Mouse (Mus musculus) midbrain, embryonic 10.5 days (tissue): ENCODE measurements around the gene Eva1c. TPM values are rescaled to one million over a fixed set of nuclear protein-coding genes. Genes with fewer than 3 reads are reported as not detected.

Experiments
- DNase-seq: peaks from one replicate; pipeline ENCODE4 v3.0.0-alpha.2; 2017; ENCODE audit warnings: low spot score
- H3K27ac ChIP-seq: fragments of 300-500 bp; sonication (generic); replicated peaks from 2 replicates; pipeline ENCODE4 v1.5.1; 2016; ENCODE audit warnings: mild to moderate bottlenecking
- H3K27me3 ChIP-seq: fragments of 300-500 bp; sonication (generic); 2 replicates; pipeline ENCODE4 v1.6.1; 2016; ENCODE audit warnings: low read depth, mild to moderate bottlenecking; ENCODE audit not compliant: poor library complexity, severe bottlenecking
- H3K36me3 ChIP-seq: fragments of 300-500 bp; sonication (generic); 2 replicates; pipeline ENCODE4 v1.6.1; 2016; ENCODE audit warnings: mild to moderate bottlenecking, moderate library complexity
- H3K4me1 ChIP-seq: fragments of 300-500 bp; sonication (generic); 2 replicates; pipeline ENCODE4 v1.6.1; 2016
- H3K4me3 ChIP-seq: fragments of 300-500 bp; sonication (generic); 2 replicates; pipeline ENCODE4 v1.5.1; 2016; ENCODE audit warnings: mild to moderate bottlenecking, moderate library complexity
- H3K9me3 ChIP-seq: fragments of 300-500 bp; sonication (generic); replicated peaks from 2 replicates; pipeline ENCODE4 v1.6.1; 2016; ENCODE audit warnings: mild to moderate bottlenecking
- WGBS: fragments of 180-500 bp; shearing (Covaris S2); methylation state at CpG from one replicate; pipeline ENCODE4 v1.1.7; 2016; 5-methylcytosine and 5-hydroxymethylcytosine counted together
- polyA plus RNA-seq: library from polyadenylated mRNA; unstranded; fragments of >200 nt; fragmentation: Nextera tagmentation; extraction: Ambion mirVana; gene quantifications from 2 replicates; pipeline ENCODE4 v1.2.1, GENCODE M21; 2016

Eva1c gene
- 0.96 and 1.8 TPM in 2 replicates for polyA plus RNA-seq

DNA sequence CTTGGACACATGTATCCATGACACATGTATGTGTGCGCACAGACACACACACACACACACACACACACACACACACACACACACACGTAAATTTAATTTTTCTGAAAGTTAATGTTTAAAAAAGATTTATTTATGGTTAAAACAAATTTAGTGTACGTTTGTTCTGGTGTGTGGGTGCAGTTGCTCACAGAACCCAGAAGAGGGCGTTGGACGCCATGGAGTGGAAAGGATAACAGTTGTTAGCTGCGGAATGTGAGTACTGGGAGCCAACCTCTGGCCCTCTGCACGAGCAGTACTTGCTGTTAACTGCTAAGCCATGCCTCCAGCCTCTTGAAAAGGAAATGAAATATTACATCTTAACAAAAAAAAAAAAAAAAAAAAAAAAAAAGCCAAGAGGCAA is at the start of gene Eva1c:
Eva1c (plus strand) TSS at position 263 of the 400 bp plus-strand sequence.
- Histone ChIP-seq H3K27ac (no peak within 1 kb of the TSS), H3K27me3 (peaks cover 46% of the 10 kb centered on the region), H3K4me1 (peaks cover 21% of the 10 kb centered on the region), H3K36me3 (no peaks in the 10 kb centered on the region), H3K4me3 (no peak within 1 kb of the TSS), H3K9me3 (no peaks in the 10 kb centered on the region)
- DNase-seq: no peak
- 65% methylated on average over 7 of the region's 7 CpGs for WGBS

DNA sequence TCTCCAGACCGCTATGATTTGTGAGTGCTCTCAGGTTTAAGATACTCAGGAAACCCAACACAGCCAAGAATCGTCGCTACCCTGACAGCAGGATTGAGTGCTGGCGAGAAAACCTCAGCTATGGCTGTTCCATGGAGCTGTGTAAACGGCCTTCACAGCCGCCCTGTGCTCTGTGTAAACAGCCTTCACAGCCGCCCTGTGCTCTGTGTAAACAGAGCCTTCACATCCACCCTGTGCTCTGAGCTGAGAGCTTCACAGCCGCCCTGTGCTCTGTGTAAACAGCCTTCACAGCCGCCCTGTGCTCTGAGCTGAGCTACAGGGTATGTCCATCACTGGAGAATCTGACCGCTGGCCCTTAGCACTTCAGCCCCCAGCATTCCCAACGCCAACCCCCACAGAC is 46.7 kb upstream of the Eva1c start:
- Histone ChIP-seq H3K36me3 (peaks cover 97% of the 10 kb centered on the region), H3K27me3 (no peaks in the 10 kb centered on the region), H3K9me3 (no peaks in the 10 kb centered on the region), H3K4me1 (peaks cover 11% of the 10 kb centered on the region), H3K27ac (no peak overlapping the region), H3K4me3 (no peak overlapping the region)
- 65% methylated on average over 11 of the region's 11 CpGs for WGBS
- peak; percentile 19 for DNase-seq

DNA sequence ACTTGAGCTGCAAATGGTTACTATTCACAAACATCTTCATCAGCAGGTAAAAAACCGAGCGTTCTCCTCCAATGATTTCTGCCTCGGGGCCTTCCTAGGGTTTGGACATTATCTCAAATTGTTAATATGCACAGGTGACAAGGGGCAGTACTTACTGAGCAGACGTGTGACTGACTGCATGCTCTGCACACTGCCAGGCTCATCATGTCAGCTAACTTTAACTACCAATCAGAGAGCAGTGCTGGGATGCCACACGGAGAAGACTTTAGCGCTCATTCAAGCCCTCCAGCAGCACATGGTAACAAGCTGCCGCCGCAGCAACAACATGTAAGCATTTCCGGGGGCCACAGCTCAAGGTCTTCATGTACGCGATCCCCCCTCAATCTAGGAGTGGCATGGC is 43.2 kb upstream of the Eva1c start:
- H3K27ac ChIP-seq: no peak overlapping the region
- WGBS: 93% methylated on average over 11 of the region's 11 CpGs
- H3K4me1 ChIP-seq: peaks cover 11% of the 10 kb centered on the region
- H3K4me3 ChIP-seq: no peak overlapping the region
- no peak for DNase-seq
- no peaks in the 10 kb centered on the region for H3K27me3 ChIP-seq
- H3K9me3 ChIP-seq: no peaks in the 10 kb centered on the region
- peaks cover 97% of the 10 kb centered on the region for H3K36me3 ChIP-seq

DNA sequence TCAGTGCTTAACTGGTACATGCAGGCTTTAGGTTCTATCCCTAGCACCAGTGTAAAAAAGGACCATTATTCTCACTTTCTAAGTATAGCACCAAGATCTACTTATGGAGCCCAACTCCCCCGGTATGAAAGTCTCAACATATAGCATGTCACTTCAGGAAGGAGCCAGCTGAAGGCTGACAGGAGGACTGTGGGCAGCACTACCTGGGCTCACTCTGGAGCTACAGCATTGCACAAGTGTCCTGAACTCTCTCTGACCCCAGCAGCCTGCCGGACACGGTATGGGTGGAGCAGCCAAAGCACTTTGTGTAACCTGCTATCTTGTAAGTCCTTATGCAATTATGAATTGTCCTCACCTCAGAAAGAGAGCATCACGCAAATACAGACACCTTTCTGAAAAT is 41.3 kb upstream of the Eva1c start:
- H3K4me1 ChIP-seq: 0 out of 2 replicates have a peak, but pooled peaks cover under 1% of the 10 kb centered on the region
- no peak overlapping the region for H3K27ac ChIP-seq
- no peak overlapping the region for H3K4me3 ChIP-seq
- WGBS: 95% methylated on average over 4 of the region's 4 CpGs
- no peaks in the 10 kb centered on the region for H3K9me3 ChIP-seq
- no peaks in the 10 kb centered on the region for H3K27me3 ChIP-seq
- peaks cover 97% of the 10 kb centered on the region for H3K36me3 ChIP-seq
- no peak for DNase-seq

DNA sequence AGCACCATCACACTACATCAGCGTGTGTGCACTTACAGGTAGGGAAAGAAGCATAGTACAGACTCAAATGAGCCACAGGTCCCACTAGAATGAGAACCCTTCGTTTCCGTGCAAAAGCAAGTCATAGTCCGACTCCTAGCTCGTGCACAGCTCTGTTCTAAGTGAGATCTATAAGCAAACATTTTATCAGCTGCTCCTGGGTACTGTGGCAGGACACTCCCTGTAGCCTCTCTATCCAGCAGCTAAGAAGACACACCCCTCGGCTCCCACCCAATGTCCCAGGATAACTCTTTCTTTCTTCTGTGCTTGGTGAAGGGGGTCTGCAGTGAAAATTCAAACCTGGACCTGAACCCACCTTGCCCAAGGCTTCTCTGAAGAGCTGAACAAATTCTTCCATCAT is 37.9 kb upstream of the Eva1c start:
- Histone ChIP-seq H3K4me3 (no peak overlapping the region), H3K4me1 (no peaks in the 10 kb centered on the region), H3K27me3 (no peaks in the 10 kb centered on the region), H3K9me3 (no peaks in the 10 kb centered on the region), H3K27ac (no peak overlapping the region), H3K36me3 (peaks cover 100% of the 10 kb centered on the region)
- no peak for DNase-seq
- WGBS: 92% methylated on average over 6 of the region's 6 CpGs

DNA sequence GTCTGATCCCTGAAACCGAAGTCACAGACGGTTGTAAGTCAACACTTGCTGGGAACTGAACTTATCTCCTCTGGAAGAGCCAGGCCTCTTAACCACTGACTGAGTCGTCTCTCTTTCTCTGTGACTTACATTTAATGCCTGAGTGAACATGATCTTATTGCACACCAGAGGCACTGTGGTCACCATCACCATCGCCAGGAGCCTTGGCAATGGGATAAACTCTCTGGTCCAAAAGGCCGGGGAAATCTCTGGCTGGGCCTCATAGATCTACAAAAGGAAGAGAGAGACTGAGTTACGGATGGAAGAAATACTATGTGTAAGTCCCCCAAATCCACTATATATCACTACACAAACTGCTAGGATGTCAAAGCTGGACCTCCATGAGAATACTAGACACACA is 35.6 kb upstream of the Eva1c start:
- Histone ChIP-seq H3K36me3 (peaks cover 100% of the 10 kb centered on the region), H3K4me1 (no peaks in the 10 kb centered on the region), H3K9me3 (no peaks in the 10 kb centered on the region), H3K4me3 (no peak overlapping the region), H3K27me3 (no peaks in the 10 kb centered on the region), H3K27ac (no peak overlapping the region)
- DNase-seq: no peak
- WGBS: 93% methylated on average over 6 of the region's 6 CpGs

DNA sequence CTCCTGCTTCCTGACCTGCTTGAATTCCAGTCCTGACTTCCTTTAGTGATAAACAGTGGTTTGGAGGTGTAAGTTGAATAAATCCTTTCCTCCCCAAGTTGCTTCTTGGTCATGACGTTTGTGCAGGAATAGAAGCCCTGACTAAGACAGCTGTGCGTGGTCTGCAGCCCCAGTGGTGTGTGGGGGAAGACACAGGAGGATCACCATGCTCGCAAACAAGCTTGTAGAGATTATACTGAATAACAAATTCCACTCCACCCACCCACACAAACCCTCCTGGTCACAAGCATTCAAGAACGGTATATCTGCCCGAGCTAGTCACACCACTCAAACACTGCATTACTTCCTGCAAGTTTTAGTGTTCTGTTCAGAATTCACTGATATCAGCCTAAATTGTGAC is 34.5 kb upstream of the Eva1c start:
- DNase-seq: no peak
- H3K36me3 ChIP-seq: peaks cover 100% of the 10 kb centered on the region
- H3K4me1 ChIP-seq: no peaks in the 10 kb centered on the region
- no peaks in the 10 kb centered on the region for H3K9me3 ChIP-seq
- no peak overlapping the region for H3K4me3 ChIP-seq
- no peaks in the 10 kb centered on the region for H3K27me3 ChIP-seq
- WGBS: 84% methylated on average over 5 of the region's 5 CpGs
- H3K27ac ChIP-seq: no peak overlapping the region

DNA sequence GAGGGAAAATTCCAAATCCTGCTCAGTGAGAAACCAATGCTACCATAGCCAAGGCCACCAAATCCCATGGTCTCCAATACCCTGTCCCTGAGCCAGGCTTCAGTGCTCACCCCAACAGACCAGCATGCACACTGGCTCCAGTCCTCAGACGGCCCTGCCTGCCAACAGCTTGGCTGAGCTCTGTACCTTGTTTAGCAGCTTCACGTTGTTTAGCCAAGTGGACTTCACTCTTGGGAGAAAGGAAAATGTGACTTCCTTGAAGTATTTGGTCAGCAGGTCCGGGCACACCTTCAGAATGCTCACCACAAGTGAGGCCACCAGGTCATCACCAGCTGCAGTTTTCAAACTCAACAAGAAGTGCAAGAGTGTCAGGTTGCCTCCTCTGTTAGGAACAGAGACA is 34.0 kb upstream of the Eva1c start:
- no peak for DNase-seq
- WGBS: 84% methylated on average over 3 of the region's 3 CpGs
- H3K36me3 ChIP-seq: peaks cover 100% of the 10 kb centered on the region
- no peaks in the 10 kb centered on the region for H3K4me1 ChIP-seq
- no peaks in the 10 kb centered on the region for H3K27me3 ChIP-seq
- H3K9me3 ChIP-seq: no peaks in the 10 kb centered on the region
- no peak overlapping the region for H3K4me3 ChIP-seq
- H3K27ac ChIP-seq: no peak overlapping the region

DNA sequence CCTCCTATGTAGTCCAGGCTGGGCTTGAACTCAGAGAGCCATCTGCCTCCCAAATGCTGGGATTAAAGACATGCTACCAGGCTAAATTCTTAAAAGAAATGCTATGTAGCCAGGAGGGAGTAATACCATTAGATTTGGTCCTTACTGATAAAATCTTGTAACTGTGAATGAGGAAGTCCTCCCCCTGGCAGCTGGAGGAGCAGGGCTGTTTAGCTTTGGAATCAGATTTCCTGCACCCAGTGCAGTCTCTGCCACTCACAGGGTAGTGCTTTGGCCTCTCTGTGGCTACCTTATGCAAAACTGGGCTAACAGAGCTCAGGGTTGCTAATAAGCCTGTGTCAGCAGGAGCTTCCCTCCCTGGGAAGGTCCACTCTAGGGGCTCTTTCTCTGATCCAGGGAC is 31.8 kb upstream of the Eva1c start:
- Histone ChIP-seq H3K27me3 (no peaks in the 10 kb centered on the region), H3K9me3 (no peaks in the 10 kb centered on the region), H3K36me3 (peaks cover 100% of the 10 kb centered on the region), H3K4me1 (no peaks in the 10 kb centered on the region), H3K4me3 (no peak overlapping the region), H3K27ac (no peak overlapping the region)
- DNase-seq: no peak

DNA sequence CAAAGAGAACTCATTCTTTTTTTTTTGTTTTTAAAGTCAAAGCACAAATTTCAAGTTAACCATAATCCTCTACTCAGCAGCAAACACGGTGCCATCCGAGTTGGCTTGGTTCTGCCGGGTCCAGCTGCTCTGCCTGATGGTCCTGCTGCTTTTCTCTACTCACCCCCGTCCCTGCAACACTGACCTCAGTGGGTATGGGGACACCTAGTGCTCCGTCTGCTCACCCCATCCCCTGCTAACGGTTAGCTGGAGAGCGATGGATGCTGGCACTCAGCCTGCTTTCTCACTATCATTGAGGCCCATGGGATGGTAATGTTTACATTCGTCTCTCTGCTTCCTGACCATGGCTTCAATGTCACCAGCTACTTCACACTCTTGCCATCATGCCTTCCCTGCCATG is 28.1 kb upstream of the Eva1c start:
- peaks cover 95% of the 10 kb centered on the region for H3K36me3 ChIP-seq
- no peak overlapping the region for H3K4me3 ChIP-seq
- no peak overlapping the region for H3K27ac ChIP-seq
- H3K9me3 ChIP-seq: no peaks in the 10 kb centered on the region
- WGBS: 87% methylated on average over 8 of the region's 8 CpGs
- H3K27me3 ChIP-seq: no peaks in the 10 kb centered on the region
- no peak for DNase-seq
- no peaks in the 10 kb centered on the region for H3K4me1 ChIP-seq

DNA sequence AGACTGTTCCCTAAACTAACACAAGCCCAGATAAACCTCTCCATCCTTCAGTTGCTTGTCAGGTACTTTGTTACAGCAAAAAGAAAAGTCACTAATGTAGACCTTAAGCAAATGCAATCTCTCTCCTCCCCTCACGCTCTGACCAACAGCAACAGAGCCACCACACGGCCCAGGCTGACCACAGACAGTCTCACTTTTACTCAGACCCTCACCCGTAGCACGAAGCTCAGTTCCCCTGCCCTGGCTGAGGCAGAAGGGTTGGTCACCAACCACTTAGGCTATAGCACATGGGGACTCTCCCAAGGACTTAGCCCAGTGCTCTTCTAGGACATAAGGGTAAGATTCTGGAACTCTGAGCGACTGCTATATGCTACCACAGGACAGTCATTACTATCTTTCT is 27.7 kb upstream of the Eva1c start:
- no peaks in the 10 kb centered on the region for H3K27me3 ChIP-seq
- WGBS: 94% methylated on average over 5 of the region's 5 CpGs
- H3K27ac ChIP-seq: no peak overlapping the region
- no peaks in the 10 kb centered on the region for H3K4me1 ChIP-seq
- DNase-seq: no peak
- no peaks in the 10 kb centered on the region for H3K9me3 ChIP-seq
- peaks cover 95% of the 10 kb centered on the region for H3K36me3 ChIP-seq
- H3K4me3 ChIP-seq: no peak overlapping the region

DNA sequence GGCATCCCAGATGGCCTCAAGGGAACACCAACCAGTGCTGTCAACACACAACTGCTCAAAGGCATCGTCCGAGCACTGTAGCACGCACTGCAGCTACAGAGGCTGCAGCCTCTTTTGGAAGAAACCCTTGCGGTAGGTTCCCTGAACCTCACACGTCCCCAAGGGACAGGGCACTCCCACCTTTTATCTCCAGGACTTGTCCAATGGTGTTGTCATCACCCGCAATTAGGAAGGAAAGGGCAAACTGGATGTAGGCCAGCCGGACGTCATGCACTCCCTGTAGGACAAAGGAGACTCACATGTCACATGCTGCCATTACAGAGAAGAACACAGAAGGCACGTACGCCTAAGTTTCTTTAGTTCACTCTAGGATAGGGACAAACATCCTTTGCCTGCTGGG is 26.7 kb upstream of the Eva1c start:
- no peak for DNase-seq
- Histone ChIP-seq H3K36me3 (peaks cover 95% of the 10 kb centered on the region), H3K27me3 (no peaks in the 10 kb centered on the region), H3K27ac (no peak overlapping the region), H3K4me3 (no peak overlapping the region), H3K4me1 (no peaks in the 10 kb centered on the region), H3K9me3 (no peaks in the 10 kb centered on the region)
- 93% methylated on average over 10 of the region's 10 CpGs for WGBS

DNA sequence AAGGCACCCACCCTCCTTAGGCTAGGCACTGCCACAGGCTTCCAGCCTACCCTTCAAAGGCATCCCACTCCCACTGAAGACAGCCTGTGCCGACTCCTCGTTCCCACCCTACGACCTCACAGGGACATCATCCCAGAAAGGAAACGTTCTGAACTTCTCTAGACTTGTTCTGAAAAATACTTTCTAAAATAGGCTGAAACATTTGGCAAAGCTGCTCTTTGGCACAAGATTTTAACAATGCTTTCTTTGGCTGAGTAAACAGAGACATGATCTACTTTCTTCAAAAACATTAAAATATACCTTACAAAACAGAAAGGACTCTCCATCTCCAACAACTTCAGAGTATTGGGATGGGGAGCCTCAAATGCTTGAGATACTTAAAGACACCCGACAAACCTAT is 25.3 kb upstream of the Eva1c start:
- no peak overlapping the region for H3K4me3 ChIP-seq
- H3K27me3 ChIP-seq: no peaks in the 10 kb centered on the region
- H3K4me1 ChIP-seq: no peaks in the 10 kb centered on the region
- no peak overlapping the region for H3K27ac ChIP-seq
- no peaks in the 10 kb centered on the region for H3K9me3 ChIP-seq
- WGBS: 96% methylated on average over 5 of the region's 5 CpGs
- H3K36me3 ChIP-seq: peaks cover 89% of the 10 kb centered on the region
- DNase-seq: no peak

DNA sequence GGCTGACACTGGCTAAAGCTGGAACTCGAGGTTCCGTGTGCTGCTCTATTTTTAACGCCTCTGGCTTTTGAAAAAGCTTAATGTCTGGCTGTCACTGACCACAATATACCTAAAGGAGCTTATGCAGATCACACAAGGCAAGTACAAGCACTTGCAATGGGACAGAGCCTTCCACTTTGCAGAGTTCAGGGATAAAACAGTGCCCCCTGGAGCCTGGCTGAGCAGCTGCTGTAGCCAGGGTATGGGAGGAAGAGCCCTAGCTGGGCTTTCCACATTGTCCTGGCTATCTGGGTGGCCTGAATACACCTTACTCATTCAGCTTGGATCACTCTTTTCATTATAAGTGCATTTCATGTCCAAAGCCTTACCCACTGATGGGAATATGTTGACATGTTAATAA is 24.6 kb upstream of the Eva1c start:
- Histone ChIP-seq H3K36me3 (peaks cover 83% of the 10 kb centered on the region), H3K9me3 (no peaks in the 10 kb centered on the region), H3K4me3 (no peak overlapping the region), H3K4me1 (no peaks in the 10 kb centered on the region), H3K27me3 (no peaks in the 10 kb centered on the region), H3K27ac (no peak overlapping the region)
- DNase-seq: peak; percentile 19
- WGBS: 87% methylated on average over 3 of the region's 3 CpGs
